Mouse (Mus musculus) C2C12 (cell line): Measurements from ENCODE around the gene Hpse2. TPM values are rescaled to one million over a fixed set of nuclear protein-coding genes. Genes with fewer than 3 reads are reported as not detected.

ENCODE experiments used
- H3K27me3 ChIP-seq: one replicate; pipeline ENCODE4 v1.6.1; 2011; ENCODE audit not compliant: control insufficient read depth, insufficient read depth, insufficient read length
- H3K36me3 ChIP-seq: one replicate; pipeline ENCODE4 v1.6.1; 2011; ENCODE audit not compliant: control insufficient read depth, insufficient read depth
- H3K4me3 ChIP-seq: one replicate; pipeline ENCODE4 v1.5.1; 2011; ENCODE audit warnings: mild to moderate bottlenecking, control low read depth; ENCODE audit not compliant: poor library complexity, insufficient read depth, severe bottlenecking
- H3K79me2 ChIP-seq: one replicate; pipeline ENCODE4 v1.6.1; 2011; ENCODE audit not compliant: control insufficient read depth, insufficient read depth
- H3K79me3 ChIP-seq: one replicate; pipeline ENCODE4 v1.6.1; 2011; ENCODE audit warnings: low read depth, control low read depth
- H3ac ChIP-seq: one replicate; pipeline ENCODE3; 2011; ENCODE audit warnings: low read depth; ENCODE audit not compliant: control insufficient read depth, insufficient read length
- CEBPB ChIP-seq: IDR thresholded peaks from one replicate; pipeline ENCODE4 v1.6.1; 2011; ENCODE audit warnings: low read depth, mild to moderate bottlenecking, control low read depth, moderate library complexity
- CTCF ChIP-seq: IDR thresholded peaks from one replicate; pipeline ENCODE4 v1.5.1; 2011; ENCODE audit not compliant: control insufficient read depth, insufficient read depth, insufficient read length
- FOSL1 ChIP-seq: IDR thresholded peaks from one replicate; pipeline ENCODE4 v1.8.0; 2011; ENCODE audit warnings: mild to moderate bottlenecking, low read length; ENCODE audit not compliant: poor library complexity, insufficient read depth, severe bottlenecking
- MAX ChIP-seq: IDR thresholded peaks from one replicate; pipeline ENCODE4 v1.6.1; 2011; ENCODE audit warnings: mild to moderate bottlenecking, control low read depth
- MYOD1 ChIP-seq: IDR thresholded peaks from one replicate; pipeline ENCODE4 v1.6.1; 2011; ENCODE audit warnings: low read depth; ENCODE audit not compliant: control insufficient read depth, insufficient read length
- MYOG ChIP-seq: IDR thresholded peaks from one replicate; pipeline ENCODE4 v1.6.1; 2011; ENCODE audit not compliant: control insufficient read depth, insufficient read length; ENCODE audit errors: extremely low read depth
- USF1 ChIP-seq: IDR thresholded peaks from one replicate; pipeline ENCODE4 v1.6.1; 2011; ENCODE audit warnings: low read depth, mild to moderate bottlenecking, control low read depth, moderate library complexity
- polyA plus RNA-seq: library from polyadenylated mRNA; unstranded; fragments of >200 nt; fragmentation: generic; extraction: Trizol; gene quantifications from one replicate; pipeline ENCODE4 v1.2.1, GENCODE M21; 2012; ENCODE audit warnings: missing spikeins

Hpse2 gene
- polyA plus RNA-seq, 1 experiment: not detected

- H3ac ChIP-seq: no peak overlapping the region
- H3K27me3 ChIP-seq: no peaks in the 10 kb centered on the region
- TF ChIP-seq MYOD1 (no peak), FOSL1 (no peak), CTCF (no peak), CEBPB (no peak), USF1 (no peak), MYOG (no peak), MAX (no peak)
- H3K79me2 ChIP-seq: no peaks in the 10 kb centered on the region
- no peak overlapping the region for H3K4me3 ChIP-seq
- H3K36me3 ChIP-seq: no peaks in the 10 kb centered on the region
- H3K79me3 ChIP-seq: no peaks in the 10 kb centered on the region
Observed at GRCm38 (mm10) chr19:42755148-42755870, 632.8 kb downstream of the Hpse2 start.

GRCm38 (mm10) chr19:42753141-42753917, 634.8 kb downstream of the Hpse2 start:
- H3K27me3 ChIP-seq: no peaks in the 10 kb centered on the region
- no peaks in the 10 kb centered on the region for H3K36me3 ChIP-seq
- H3K79me3 ChIP-seq: no peaks in the 10 kb centered on the region
- no peaks in the 10 kb centered on the region for H3K79me2 ChIP-seq
- no peak overlapping the region for H3K4me3 ChIP-seq
- H3ac ChIP-seq: no peak overlapping the region
- TF ChIP-seq USF1 (no peak), FOSL1 (no peak), CEBPB (no peak), MYOG (no peak), MYOD1 (no peak), MAX (no peak), CTCF (no peak)

DNA sequence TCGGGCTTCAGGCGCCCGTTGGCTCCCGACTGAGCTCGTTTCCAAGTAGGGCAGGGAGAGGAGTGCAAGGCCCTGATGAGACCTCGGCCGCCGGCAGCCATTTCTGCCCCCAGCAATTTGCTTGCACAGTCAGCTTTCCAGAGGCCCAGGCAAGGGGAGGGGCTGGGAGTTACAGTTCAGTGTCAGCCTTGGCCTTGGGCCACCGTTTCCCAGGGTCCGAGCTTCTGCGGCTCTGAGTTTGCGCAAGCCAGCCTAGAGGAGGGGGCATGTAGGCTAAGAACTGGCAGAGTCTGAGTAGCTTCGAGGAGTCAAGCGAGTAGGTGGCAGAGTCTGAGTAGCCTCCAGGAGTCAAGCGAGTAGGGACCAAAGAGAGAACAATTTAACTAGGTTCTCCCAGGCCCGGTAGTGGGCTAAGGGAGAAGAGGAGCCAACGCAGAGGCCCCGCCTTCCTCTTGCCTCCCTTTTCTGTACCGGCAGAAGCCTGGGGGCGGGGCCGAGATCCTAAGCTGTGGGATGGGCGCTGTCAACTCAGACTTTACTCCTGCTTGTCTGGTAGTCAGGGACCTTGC, 635.7 kb downstream of the Hpse2 start, which contains the start of gene Pyroxd2:
Gene Pyroxd2 (minus strand): TSS at position 413 of the 569 bp plus-strand sequence.
- peak within 1 kb of the TSS; percentile 6 for H3K4me3 ChIP-seq
- peak within 1 kb of the TSS; percentile 52 for H3ac ChIP-seq
- H3K27me3 ChIP-seq: no peaks in the 10 kb centered on the region
- TF ChIP-seq MAX: no peak
- TF ChIP-seq MYOD1: no peak
- TF ChIP-seq FOSL1: no peak
- no peak for TF ChIP-seq USF1
- TF ChIP-seq CEBPB: peak; percentile 19
- H3K79me2 ChIP-seq: no peaks in the 10 kb centered on the region
- H3K79me3 ChIP-seq: no peaks in the 10 kb centered on the region
- no peaks in the 10 kb centered on the region for H3K36me3 ChIP-seq

- no peak for TF ChIP-seq CEBPB
- no peak for TF ChIP-seq USF1
- Histone ChIP-seq H3K79me3 (no peaks in the 10 kb centered on the region), H3K36me3 (no peaks in the 10 kb centered on the region), H3ac (no peak overlapping the region), H3K27me3 (no peaks in the 10 kb centered on the region), H3K79me2 (no peaks in the 10 kb centered on the region), H3K4me3 (no peak overlapping the region)
Observed at GRCm38 (mm10) chr19:42750196-42750595, 638.0 kb downstream of the Hpse2 start.

- H3ac ChIP-seq: no peak overlapping the region
- no peaks in the 10 kb centered on the region for H3K36me3 ChIP-seq
- H3K4me3 ChIP-seq: no peak overlapping the region
- TF ChIP-seq MAX: no peak
- no peak for TF ChIP-seq USF1
- TF ChIP-seq MYOG: no peak
- TF ChIP-seq CEBPB: no peak
- H3K79me2 ChIP-seq: no peaks in the 10 kb centered on the region
- H3K27me3 ChIP-seq: no peaks in the 10 kb centered on the region
- no peaks in the 10 kb centered on the region for H3K79me3 ChIP-seq
Observed at GRCm38 (mm10) chr19:42746702-42747101, 641.5 kb downstream of the Hpse2 start.

DNA sequence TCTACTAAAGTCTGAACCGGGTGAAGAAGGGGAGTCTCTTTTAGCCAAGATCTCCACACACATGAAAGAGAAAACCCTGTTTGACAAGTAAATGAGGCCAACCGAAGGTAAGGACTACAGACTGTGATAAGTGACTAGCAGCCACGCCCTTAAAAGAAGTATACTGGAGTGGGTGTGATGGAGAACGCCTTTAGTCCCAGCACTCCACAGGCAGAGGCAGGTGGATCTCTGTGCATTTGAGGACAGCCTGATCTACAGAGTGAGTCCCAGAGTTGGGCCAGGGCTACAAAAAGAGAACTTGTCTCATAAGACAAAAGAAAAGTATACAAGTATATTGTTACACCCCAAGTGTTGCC, 642.3 kb downstream of the Hpse2 start:
- Histone ChIP-seq H3K79me3 (no peaks in the 10 kb centered on the region), H3K4me3 (no peak overlapping the region), H3K79me2 (no peaks in the 10 kb centered on the region), H3K27me3 (no peaks in the 10 kb centered on the region), H3K36me3 (no peaks in the 10 kb centered on the region), H3ac (no peak overlapping the region)
- TF ChIP-seq CTCF: no peak
- TF ChIP-seq CEBPB: no peak
- no peak for TF ChIP-seq MAX
- TF ChIP-seq FOSL1: no peak
